Mouse (Mus musculus) cerebellum, postnatal 25 days (tissue): ENCODE measurements around the gene Rpa2.

Experiments used
- DNase-seq, 2 experiments: peaks; one replicate each; pipeline ENCODE4 v3.0.0; 2021; ENCODE audit warnings: mixed read lengths in 2 of 2

Rpa2 gene

DNA sequence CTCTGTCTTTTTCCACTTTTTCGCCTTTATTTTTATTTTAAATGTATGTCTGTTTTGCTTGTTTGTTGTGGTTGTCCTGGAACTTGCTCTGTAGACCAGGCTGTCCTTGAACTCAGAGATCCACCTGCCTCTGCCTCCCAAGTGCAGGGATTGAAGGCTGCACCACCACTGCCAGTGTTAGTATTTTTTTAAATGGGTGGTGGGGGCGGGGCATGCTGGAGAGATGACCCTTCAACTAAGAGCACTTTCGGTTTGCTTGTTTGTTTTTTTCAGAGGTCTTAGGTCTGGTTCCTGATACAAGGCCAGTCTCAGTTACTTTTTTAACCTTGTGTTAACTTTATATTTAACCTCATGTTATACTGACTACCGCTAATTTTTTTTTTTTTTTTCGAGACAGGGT is 37.0 kb downstream of the Rpa2 start:
- no peak for DNase-seq

DNA sequence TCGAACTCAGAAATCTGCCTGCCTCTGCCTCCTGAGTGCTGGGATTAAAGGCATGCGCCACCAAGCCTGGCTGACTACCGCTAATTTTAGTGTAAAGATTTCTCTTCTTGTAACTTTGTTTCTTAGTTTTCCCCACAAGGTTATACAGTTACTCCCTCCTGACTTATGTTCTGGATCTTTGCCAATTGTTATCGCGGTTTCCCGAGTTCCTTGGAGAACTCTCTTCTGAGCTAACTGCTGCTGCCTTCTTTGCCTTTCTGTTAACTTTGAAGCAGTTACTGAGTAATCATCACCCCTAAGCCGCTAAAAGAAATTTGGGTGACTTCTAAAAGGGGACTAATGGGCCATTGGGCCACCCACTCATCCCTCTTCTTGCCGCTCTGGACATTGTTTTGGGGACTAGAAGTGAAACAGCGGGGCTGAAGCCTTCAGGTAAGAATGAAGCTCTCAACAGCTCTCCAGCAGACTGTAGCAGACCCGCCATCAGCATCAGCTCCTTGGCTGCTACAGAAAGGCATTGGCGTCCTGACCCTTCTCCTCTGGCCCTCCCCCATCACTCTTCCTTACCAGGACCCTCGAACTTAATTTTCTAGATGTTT is 37.6 kb downstream of the Rpa2 start:
- DNase-seq: no peak

DNA sequence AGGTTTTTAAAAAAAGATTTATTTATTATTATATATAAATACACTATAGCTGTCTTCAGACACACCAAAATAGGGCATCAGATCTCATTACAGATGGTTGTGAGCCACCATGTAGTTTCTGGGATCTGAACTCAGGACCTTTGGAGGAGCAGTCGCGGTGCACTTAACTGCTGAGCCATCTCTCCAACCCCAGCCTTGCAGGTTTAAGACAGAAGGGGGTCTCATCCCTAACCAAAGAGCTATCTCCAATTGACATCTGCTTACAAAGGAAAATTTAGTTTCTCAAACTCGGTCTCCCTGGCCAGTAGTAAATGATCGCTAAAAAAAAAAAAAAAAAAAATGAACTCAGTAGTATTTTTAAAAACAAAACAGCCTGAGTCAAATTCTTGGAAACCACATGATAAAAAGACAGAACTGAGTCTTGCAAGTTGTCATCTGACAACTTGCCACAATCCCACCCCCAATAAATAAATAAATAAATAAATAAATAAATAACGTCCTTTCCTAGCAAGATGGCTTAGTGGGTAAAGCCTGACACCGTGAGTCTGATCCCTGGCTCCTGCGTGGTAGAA is 38.6 kb downstream of the Rpa2 start:
- DNase-seq: no peak

DNA sequence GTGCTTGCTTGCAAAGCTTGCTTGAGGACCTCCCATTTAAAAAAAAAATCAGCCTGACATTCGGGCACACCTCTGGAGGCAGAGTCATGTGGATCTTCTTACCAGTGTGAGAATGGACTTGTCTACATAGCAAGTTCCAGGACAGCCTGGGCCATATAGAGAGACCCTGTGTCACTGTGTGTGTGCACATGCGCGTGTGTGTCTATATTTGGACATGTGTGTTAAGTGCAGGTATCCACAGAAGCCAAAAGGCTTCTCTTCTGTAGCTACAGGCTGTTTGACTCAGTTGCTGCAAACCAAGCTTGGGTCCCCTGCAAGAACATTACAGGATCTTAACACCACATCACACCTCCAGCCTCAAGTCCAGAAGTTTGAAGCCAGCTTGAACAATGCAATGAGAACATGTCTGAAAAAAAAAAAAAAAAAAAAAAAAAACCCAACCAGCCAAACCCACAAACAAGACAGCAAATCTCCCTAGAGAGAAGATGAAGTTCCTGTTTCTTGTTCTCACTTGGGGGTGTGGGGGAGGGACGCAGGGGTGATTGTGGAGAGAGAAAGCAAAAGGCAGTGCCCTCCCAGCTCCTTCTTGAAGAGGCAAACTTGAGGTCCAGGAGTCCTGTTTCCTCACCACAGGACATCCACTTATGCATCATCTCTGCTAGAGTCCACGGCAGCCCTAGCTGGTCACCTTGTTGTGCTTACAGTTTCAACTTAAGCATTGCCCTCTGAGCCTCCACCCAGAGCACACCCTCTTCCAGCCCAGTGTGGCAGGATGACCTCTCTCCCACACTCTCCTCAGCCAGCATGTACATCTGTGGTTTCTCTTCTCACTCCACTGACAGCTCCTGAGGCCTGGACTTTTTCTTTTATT is 39.9 kb downstream of the Rpa2 start:
- DNase-seq: no peak

DNA sequence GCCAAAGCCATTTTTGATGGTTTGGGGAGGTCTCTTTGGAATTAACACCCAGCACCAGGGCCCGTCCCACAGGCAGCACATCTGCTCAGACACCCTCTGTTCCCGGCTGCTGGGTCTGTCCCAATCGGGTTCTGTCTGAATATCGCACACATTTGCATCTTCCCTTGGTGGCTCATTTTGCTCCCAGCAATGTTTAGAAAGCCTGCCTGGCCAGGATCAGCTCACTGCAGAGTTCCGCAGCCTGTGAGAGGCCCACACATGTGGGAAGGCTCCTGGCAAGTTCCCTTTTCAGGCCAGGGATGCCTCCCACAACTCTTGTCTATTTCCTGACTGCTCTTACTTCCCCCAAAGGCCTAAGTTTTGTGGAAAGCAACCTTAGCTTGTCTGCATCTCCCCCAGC is 41.5 kb downstream of the Rpa2 start:
- DNase-seq: no peak

DNA sequence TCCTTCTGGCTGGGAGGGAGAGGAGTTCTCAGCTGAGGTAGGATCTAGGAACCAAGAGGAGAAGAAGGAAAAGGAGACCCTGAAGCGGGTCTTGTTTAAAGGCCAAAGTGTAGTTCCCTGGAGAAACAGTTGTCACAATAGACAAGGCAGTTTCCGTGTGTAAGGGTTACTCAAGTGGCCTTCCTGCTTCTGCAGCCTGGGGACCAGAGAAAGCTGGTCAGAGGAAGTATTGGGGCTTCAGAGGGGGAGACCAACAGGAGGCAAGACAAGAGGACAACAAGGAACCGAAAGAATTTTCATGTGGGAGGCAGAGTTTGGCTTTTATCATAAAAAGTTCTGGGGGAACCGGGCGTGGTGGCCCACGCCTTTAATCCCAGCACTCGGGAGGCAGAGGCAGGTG is 48.3 kb downstream of the Rpa2 start:
- no peak for DNase-seq

DNA sequence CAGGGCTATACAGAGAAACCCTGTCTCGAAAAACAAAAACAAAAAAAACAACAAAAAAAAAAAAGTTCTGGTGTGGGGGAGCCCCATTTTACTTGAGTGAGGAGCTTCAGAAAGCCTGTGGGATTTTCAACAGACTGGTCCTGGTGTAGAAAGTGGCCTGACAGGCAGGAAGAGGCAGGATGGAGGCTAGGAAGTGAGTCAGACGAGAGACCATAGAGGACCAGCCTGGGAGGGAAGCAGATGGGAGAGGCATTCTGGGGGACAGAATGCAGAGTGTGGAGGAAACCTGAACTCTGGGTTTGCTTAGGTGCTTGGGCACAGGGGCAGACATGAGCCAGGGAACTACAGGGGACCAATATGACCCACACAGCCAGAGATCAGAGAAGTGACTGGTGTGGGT is 48.7 kb downstream of the Rpa2 start:
- DNase-seq: no peak

DNA sequence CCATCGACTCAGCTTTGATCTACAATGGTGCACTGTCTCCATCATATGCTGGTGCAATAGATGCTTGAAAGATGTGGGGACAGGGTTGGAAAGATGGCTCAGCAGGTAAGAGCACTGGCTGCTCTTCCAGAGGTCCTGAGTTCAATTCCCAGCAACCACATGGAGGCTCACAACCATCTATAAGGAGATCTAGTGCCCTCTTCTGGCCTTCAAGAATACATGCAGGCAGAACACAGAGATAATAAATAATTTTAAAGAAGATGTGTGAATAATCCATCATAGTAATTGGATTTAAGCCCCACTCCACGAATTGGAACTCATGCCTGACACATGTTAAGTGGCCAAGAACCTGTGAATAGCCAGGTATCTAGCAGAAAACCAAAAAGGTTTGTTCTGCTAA is 50.3 kb downstream of the Rpa2 start:
- no peak for DNase-seq

DNA sequence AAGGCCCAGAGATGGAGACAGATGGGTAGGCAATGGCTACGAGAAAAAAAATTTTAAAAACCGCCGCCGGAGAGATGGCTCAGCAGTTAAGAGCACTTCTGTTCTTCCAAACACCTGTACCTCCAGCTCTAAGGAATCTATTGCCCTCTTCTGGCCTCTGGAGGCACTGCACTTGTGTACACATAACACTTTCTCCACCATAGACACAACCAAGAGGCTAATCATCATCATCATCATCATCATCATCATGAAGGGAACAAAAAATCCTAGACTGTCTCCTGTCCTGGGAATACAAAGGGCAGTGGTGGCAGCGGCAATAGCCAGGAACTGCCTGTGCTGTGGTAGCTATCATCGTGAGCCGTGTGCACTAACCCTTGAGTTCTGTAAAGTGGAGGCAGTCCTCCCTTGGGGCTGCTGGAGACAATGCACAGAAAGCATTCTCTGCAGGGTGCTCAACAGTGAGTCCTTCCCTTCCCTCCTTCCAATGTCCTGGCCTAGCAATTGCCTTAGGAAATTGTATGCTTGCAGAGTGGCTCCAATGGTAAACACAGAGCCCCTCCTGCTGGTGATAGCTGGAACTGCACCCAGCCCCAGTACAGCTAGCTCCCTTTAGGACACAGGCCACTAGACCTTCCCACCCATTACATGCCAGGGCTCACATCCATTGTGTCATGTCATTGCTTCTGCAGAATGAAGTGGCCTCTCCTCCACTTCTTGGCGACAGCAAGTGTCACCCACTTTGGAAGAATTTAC is 55.7 kb downstream of the Rpa2 start:
- peak; percentile 30 to 48 for DNase-seq
